Mouse (Mus musculus) forebrain, embryonic 13.5 days (tissue): Measurements from ENCODE around the gene Sf3b3. TPM values are rescaled to one million over a fixed set of nuclear protein-coding genes. Genes with fewer than 3 reads are reported as not detected.

Experiments
- ATAC-seq: fragments of 200-750 bp; cut with Nextera tagmentation; 2 replicates; pipeline ENCODE4 v1.8.0; 2017
- H3K27ac ChIP-seq: fragments of 300-500 bp; sonication (generic); 2 replicates; pipeline ENCODE4 v1.5.1; 2015; ENCODE audit warnings: inconsistent platforms, mild to moderate bottlenecking, moderate library complexity
- H3K27me3 ChIP-seq: fragments of 300-500 bp; sonication (generic); 2 replicates; pipeline ENCODE4 v1.6.1; 2015; ENCODE audit warnings: mild to moderate bottlenecking, inconsistent platforms
- H3K36me3 ChIP-seq: fragments of 300-500 bp; sonication (generic); 2 replicates; pipeline ENCODE4 v1.6.1; 2015; ENCODE audit warnings: mild to moderate bottlenecking, inconsistent platforms; ENCODE audit not compliant: poor library complexity, severe bottlenecking
- H3K4me1 ChIP-seq: fragments of 300-500 bp; sonication (generic); 2 replicates; pipeline ENCODE4 v1.6.1; 2015; ENCODE audit warnings: inconsistent platforms
- H3K4me2 ChIP-seq: fragments of 300-500 bp; sonication (generic); 2 replicates; pipeline ENCODE4 v1.6.1; 2015; ENCODE audit warnings: inconsistent platforms, mild to moderate bottlenecking, moderate library complexity
- H3K4me3 ChIP-seq: fragments of 300-500 bp; sonication (generic); 2 replicates; pipeline ENCODE4 v1.5.1; 2015; ENCODE audit warnings: mild to moderate bottlenecking, inconsistent platforms
- H3K9ac ChIP-seq: fragments of 300-500 bp; sonication (generic); 2 replicates; pipeline ENCODE4 v1.6.1; 2015; ENCODE audit warnings: mild to moderate bottlenecking, inconsistent platforms
- H3K9me3 ChIP-seq: fragments of 300-500 bp; sonication (generic); replicated peaks from 2 replicates; pipeline ENCODE4 v1.6.1; 2016; ENCODE audit warnings: inconsistent platforms
- WGBS: fragments of 180-500 bp; shearing (Covaris S2); methylation state at CpG from one replicate; pipeline ENCODE4 v1.1.7; 2015; 5-methylcytosine and 5-hydroxymethylcytosine counted together
- polyA plus RNA-seq: library from polyadenylated mRNA; unstranded; fragments of >200 nt; fragmentation: Nextera tagmentation; extraction: Ambion mirVana; gene quantifications from 2 replicates; pipeline ENCODE4 v1.2.1, GENCODE M21; 2015

The Sf3b3 gene
- polyA plus RNA-seq, 1 experiment from 2014 or later: 136 TPM

GRCm38 (mm10) chr8:110844941-110845340 is 1.6 kb downstream of the Sf3b3 start:
- WGBS: 83% methylated on average over 3 of the region's 3 CpGs
- Histone ChIP-seq H3K4me2 (peak overlapping the region; percentile 86), H3K36me3 (peaks cover 53% of the 10 kb centered on the region), H3K4me1 (peaks cover 31% of the 10 kb centered on the region), H3K4me3 (peak overlapping the region; percentile 92), H3K9me3 (no peaks in the 10 kb centered on the region), H3K27ac (no peak overlapping the region), H3K9ac (no peak overlapping the region), H3K27me3 (no peaks in the 10 kb centered on the region)
- no peak for ATAC-seq

- no peak overlapping the region for H3K9ac ChIP-seq
- no peak overlapping the region for H3K4me3 ChIP-seq
- H3K27ac ChIP-seq: no peak overlapping the region
- no peaks in the 10 kb centered on the region for H3K9me3 ChIP-seq
- ATAC-seq: no peak
- H3K36me3 ChIP-seq: peaks cover 65% of the 10 kb centered on the region
- 91% methylated on average over 5 of the region's 5 CpGs for WGBS
- no peak overlapping the region for H3K4me2 ChIP-seq
- peaks cover 27% of the 10 kb centered on the region for H3K4me1 ChIP-seq
- no peaks in the 10 kb centered on the region for H3K27me3 ChIP-seq
Measured at GRCm38 (mm10) chr8:110843207-110843606, 3.4 kb downstream of the Sf3b3 start.

GRCm38 (mm10) chr8:110842012-110842574 is 4.5 kb downstream of the Sf3b3 start:
- Histone ChIP-seq H3K27me3 (no peaks in the 10 kb centered on the region), H3K36me3 (peaks cover 76% of the 10 kb centered on the region), H3K9ac (no peak overlapping the region), H3K4me2 (no peak overlapping the region), H3K9me3 (no peaks in the 10 kb centered on the region), H3K27ac (no peak overlapping the region), H3K4me1 (peaks cover 18% of the 10 kb centered on the region), H3K4me3 (no peak overlapping the region)
- ATAC-seq: no peak
- 93% methylated on average over 3 of the region's 3 CpGs for WGBS

- no peak overlapping the region for H3K4me3 ChIP-seq
- H3K4me2 ChIP-seq: no peak overlapping the region
- 89% methylated on average over 3 of the region's 3 CpGs for WGBS
- ATAC-seq: no peak
- H3K27ac ChIP-seq: no peak overlapping the region
- H3K9me3 ChIP-seq: no peaks in the 10 kb centered on the region
- H3K4me1 ChIP-seq: no peaks in the 10 kb centered on the region
- H3K27me3 ChIP-seq: no peaks in the 10 kb centered on the region
- H3K36me3 ChIP-seq: peaks cover 92% of the 10 kb centered on the region
- H3K9ac ChIP-seq: no peak overlapping the region
Measured at GRCm38 (mm10) chr8:110831956-110832355, 14.6 kb downstream of the Sf3b3 start.

GRCm38 (mm10) chr8:110828511-110828910 is 18.1 kb downstream of the Sf3b3 start:
- Histone ChIP-seq H3K9me3 (no peaks in the 10 kb centered on the region), H3K4me2 (no peak overlapping the region), H3K4me3 (no peak overlapping the region), H3K36me3 (peaks cover 90% of the 10 kb centered on the region), H3K9ac (no peak overlapping the region), H3K4me1 (no peaks in the 10 kb centered on the region), H3K27me3 (no peaks in the 10 kb centered on the region), H3K27ac (no peak overlapping the region)
- no peak for ATAC-seq
- WGBS: 85% methylated on average over 3 of the region's 3 CpGs

GRCm38 (mm10) chr8:110824861-110825260 is 21.7 kb downstream of the Sf3b3 start:
- Histone ChIP-seq H3K9me3 (no peaks in the 10 kb centered on the region), H3K27me3 (no peaks in the 10 kb centered on the region), H3K4me2 (no peak overlapping the region), H3K36me3 (peaks cover 93% of the 10 kb centered on the region), H3K9ac (no peak overlapping the region), H3K27ac (no peak overlapping the region), H3K4me3 (no peak overlapping the region), H3K4me1 (no peaks in the 10 kb centered on the region)
- ATAC-seq: no peak
- WGBS: 87% methylated on average over 1 of the region's 1 CpGs

GRCm38 (mm10) chr8:110821960-110822359 is 24.6 kb downstream of the Sf3b3 start:
- Histone ChIP-seq H3K4me1 (no peaks in the 10 kb centered on the region), H3K4me3 (no peak overlapping the region), H3K27me3 (no peaks in the 10 kb centered on the region), H3K9ac (no peak overlapping the region), H3K36me3 (peaks cover 97% of the 10 kb centered on the region), H3K9me3 (no peaks in the 10 kb centered on the region), H3K4me2 (no peak overlapping the region), H3K27ac (no peak overlapping the region)
- no peak for ATAC-seq
- 80% methylated on average over 3 of the region's 3 CpGs for WGBS

GRCm38 (mm10) chr8:110820257-110820656 is 26.3 kb downstream of the Sf3b3 start:
- H3K4me1 ChIP-seq: no peaks in the 10 kb centered on the region
- no peak overlapping the region for H3K4me2 ChIP-seq
- 91% methylated on average over 2 of the region's 2 CpGs for WGBS
- no peak overlapping the region for H3K4me3 ChIP-seq
- ATAC-seq: no peak
- peaks cover 99% of the 10 kb centered on the region for H3K36me3 ChIP-seq
- no peak overlapping the region for H3K27ac ChIP-seq
- H3K27me3 ChIP-seq: no peaks in the 10 kb centered on the region
- H3K9ac ChIP-seq: no peak overlapping the region
- no peaks in the 10 kb centered on the region for H3K9me3 ChIP-seq

GRCm38 (mm10) chr8:110818593-110818992 is 28.0 kb downstream of the Sf3b3 start:
- 85% methylated on average over 3 of the region's 3 CpGs for WGBS
- Histone ChIP-seq H3K4me3 (no peak overlapping the region), H3K36me3 (peaks cover 100% of the 10 kb centered on the region)

GRCm38 (mm10) chr8:110816990-110817389 is 29.6 kb downstream of the Sf3b3 start:
- no peaks in the 10 kb centered on the region for H3K27me3 ChIP-seq
- no peak overlapping the region for H3K27ac ChIP-seq
- H3K9me3 ChIP-seq: no peaks in the 10 kb centered on the region
- H3K9ac ChIP-seq: no peak overlapping the region
- H3K4me2 ChIP-seq: no peak overlapping the region
- H3K4me3 ChIP-seq: no peak overlapping the region
- H3K36me3 ChIP-seq: peaks cover 100% of the 10 kb centered on the region
- H3K4me1 ChIP-seq: no peaks in the 10 kb centered on the region
- 97% methylated on average over 1 of the region's 1 CpGs for WGBS
- no peak for ATAC-seq

More at GRCm38 (mm10) chr8:110818593-110818992, 28.0 kb downstream of the Sf3b3 start:
- Histone ChIP-seq H3K27me3 (no peaks in the 10 kb centered on the region), H3K27ac (no peak overlapping the region), H3K9ac (no peak overlapping the region), H3K9me3 (no peaks in the 10 kb centered on the region), H3K4me2 (no peak overlapping the region), H3K4me1 (no peaks in the 10 kb centered on the region)
- no peak for ATAC-seq

- H3K27ac ChIP-seq: no peak overlapping the region
- H3K4me1 ChIP-seq: no peaks in the 10 kb centered on the region
- H3K4me3 ChIP-seq: no peak overlapping the region
- peaks cover 100% of the 10 kb centered on the region for H3K36me3 ChIP-seq
- no peaks in the 10 kb centered on the region for H3K27me3 ChIP-seq
- ATAC-seq: no peak
- no peaks in the 10 kb centered on the region for H3K9me3 ChIP-seq
- WGBS: 65% methylated on average over 3 of the region's 3 CpGs
- no peak overlapping the region for H3K4me2 ChIP-seq
- no peak overlapping the region for H3K9ac ChIP-seq
Measured at GRCm38 (mm10) chr8:110815308-110815707, 31.3 kb downstream of the Sf3b3 start.

- H3K4me3 ChIP-seq: no peak overlapping the region
- no peaks in the 10 kb centered on the region for H3K27me3 ChIP-seq
- ATAC-seq: no peak
- no peak overlapping the region for H3K9ac ChIP-seq
- WGBS: 89% methylated on average over 7 of the region's 7 CpGs
- H3K9me3 ChIP-seq: no peaks in the 10 kb centered on the region
- H3K36me3 ChIP-seq: peaks cover 99% of the 10 kb centered on the region
- no peak overlapping the region for H3K4me2 ChIP-seq
- H3K4me1 ChIP-seq: no peaks in the 10 kb centered on the region
- H3K27ac ChIP-seq: no peak overlapping the region
Measured at GRCm38 (mm10) chr8:110813081-110813812, 33.3 kb downstream of the Sf3b3 start.
